Mouse (Mus musculus): ENCODE results near the gene Dbf4. TPM values are rescaled to one million over a fixed set of nuclear protein-coding genes. Genes with fewer than 3 reads are reported as not detected.

The Dbf4 gene
- polyA plus RNA-seq, 1 experiment from 2014 or later = 62.5 TPM

DNA sequence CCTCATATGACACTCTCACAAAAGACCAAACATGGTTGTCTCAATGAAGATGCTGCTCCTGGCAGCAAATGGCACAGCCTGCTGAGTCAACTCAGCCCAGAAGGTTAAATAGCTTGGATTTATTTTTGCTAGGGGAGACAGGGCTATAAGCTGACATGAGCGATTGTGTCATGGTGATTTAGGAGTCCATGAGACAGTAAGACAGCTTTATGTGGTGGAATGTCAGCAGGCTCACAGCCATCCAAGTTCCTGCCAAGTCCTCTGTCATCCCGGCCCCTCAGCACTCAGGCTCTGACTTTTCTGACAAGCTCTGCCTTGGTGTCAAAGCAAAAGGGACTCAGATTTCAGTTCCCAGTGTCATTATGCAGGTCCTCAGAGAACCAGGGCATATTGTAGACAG, 66.2 kb downstream of the Dbf4 start:
- no peaks in the 10 kb centered on the region for H3K9me3 ChIP-seq (replicated peaks)
- H3K27ac ChIP-seq (replicated peaks) = no peak overlapping the region
- no peak for DNase-seq (ENCODE audit: low spot score)
- WGBS = 80% methylated on average over 2 of the region's 2 CpGs
- no peak overlapping the region for H3K4me3 ChIP-seq
- no peaks in the 10 kb centered on the region for H3K27me3 ChIP-seq (ENCODE audit: low read depth, poor library complexity, severe bottlenecking)
- peaks cover 8% of the 10 kb centered on the region; the same call in 1 of the 2 replicates for H3K4me1 ChIP-seq
- no peaks in the 10 kb centered on the region for H3K36me3 ChIP-seq

DNA sequence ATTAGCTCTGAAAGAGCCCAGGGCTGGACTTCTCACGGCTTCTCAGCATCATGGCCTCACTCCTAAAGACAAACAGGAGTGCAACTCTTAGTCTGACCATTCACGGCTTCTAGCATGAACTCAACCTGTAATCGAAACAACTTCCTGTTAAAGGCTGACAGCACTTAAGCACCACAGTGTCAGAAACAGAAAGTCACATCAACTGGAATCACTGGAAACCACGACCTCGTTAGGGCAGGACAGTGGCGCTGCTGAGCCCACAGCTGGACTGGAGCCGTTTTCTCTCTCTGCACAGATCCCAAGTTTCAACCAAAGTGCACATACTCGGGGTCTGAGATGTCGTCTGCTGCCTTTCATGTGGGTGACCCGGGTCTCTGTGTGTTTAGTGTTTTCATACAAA, 73.0 kb downstream of the Dbf4 start:
- Histone ChIP-seq H3K27me3 (ENCODE audit: low read depth, poor library complexity, severe bottlenecking) (no peaks in the 10 kb centered on the region), H3K27ac (replicated peaks) (no peak overlapping the region), H3K4me1 (peaks cover 5% of the 10 kb centered on the region), H3K4me3 (no peak overlapping the region), H3K36me3 (no peaks in the 10 kb centered on the region), H3K9me3 (replicated peaks) (no peaks in the 10 kb centered on the region)
- no peak for DNase-seq (ENCODE audit: low spot score)
- 87% methylated on average over 10 of the region's 10 CpGs for WGBS

Other genes starting within 250 kb of the Dbf4 start
- gene Adam22, start 54.6 kb downstream of the Dbf4 start, polyA plus RNA-seq (2016; fragmentation: Nextera tagmentation; extraction: Ambion mirVana) = 5.6 and 9.5 TPM in 2 replicates
- 9.6 and 9.7 TPM in 2 replicates for gene Slc25a40, start 134 bp upstream of the Dbf4 start, polyA plus RNA-seq (2016; fragmentation: Nextera tagmentation; extraction: Ambion mirVana)
- 4.0 and 6.4 TPM in 2 replicates for gene Rundc3b, start 200.2 kb upstream of the Dbf4 start, polyA plus RNA-seq (2016; fragmentation: Nextera tagmentation; extraction: Ambion mirVana)
- gene Abcb1a, start 237.4 kb upstream of the Dbf4 start, polyA plus RNA-seq (2016; fragmentation: Nextera tagmentation; extraction: Ambion mirVana) = 0.31 and 0.52 TPM in 2 replicates

Data from midbrain, embryonic 10.5 days (tissue).